Mouse (Mus musculus) lung, postnatal 0 days (tissue): Measurements from ENCODE around the gene Mrpl57.

Experiments used
- CTCF ChIP-seq: IDR thresholded peaks from 2 replicates; pipeline ENCODE4 v1.5.1; 2016; ENCODE audit warnings: antibody characterized with exemption, mild to moderate bottlenecking
- EP300 ChIP-seq: IDR thresholded peaks from 2 replicates; pipeline ENCODE4 v1.6.1; 2016; ENCODE audit warnings: antibody characterized with exemption, mild to moderate bottlenecking, control low read depth

DNA sequence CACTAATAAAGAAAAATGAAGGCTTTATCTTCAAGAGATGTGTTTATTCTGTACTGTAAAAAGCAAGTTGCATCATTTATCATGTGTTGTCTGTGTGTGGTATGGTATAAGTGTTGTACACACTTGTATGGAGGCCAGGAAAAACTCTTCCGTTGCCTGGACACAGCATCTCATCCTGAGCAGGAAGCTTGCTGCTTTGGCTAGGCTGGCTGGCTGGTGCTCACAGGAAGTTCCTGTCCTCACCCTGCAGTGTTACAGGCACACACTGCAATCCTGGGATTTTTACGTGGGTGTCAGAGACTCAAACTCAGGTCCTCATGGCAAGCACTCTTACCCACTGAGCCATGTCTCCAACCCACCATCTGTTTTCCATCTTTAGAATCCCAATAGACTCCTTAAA is 37.1 kb downstream of the Mrpl57 start:
- TF ChIP-seq EP300: no peak
- TF ChIP-seq CTCF: no peak
